Mouse (Mus musculus) left cerebral cortex, adult 2 months (tissue): ENCODE data around the gene Rhbdl2. TPM values are rescaled to one million over a fixed set of nuclear protein-coding genes. Genes with fewer than 3 reads are reported as not detected.

ENCODE experiments used
- DNase-seq, 2 experiments: peaks; one replicate each; pipeline ENCODE4 v3.0.0; 2021 to 2022; ENCODE audit warnings: low spot score in 2 of 2, mixed read lengths in 1 of 2; ENCODE audit errors: extremely low spot score in 1 of 2
- H3K27ac ChIP-seq: fragments of 200-600 bp; 2 replicates; pipeline ENCODE4 v1.8.1; 2022
- H3K4me3 ChIP-seq: fragments of 200-600 bp; 2 replicates; pipeline ENCODE4 v1.8.1; 2022
- CTCF ChIP-seq: fragments of 200-600 bp; IDR thresholded peaks from 2 replicates; pipeline ENCODE4 v1.8.1; 2022; ENCODE audit warnings: antibody characterized with exemption, mild to moderate bottlenecking, moderate library complexity
- intact Hi-C: fragments of 180-260 bp; cut with DNase I; formaldehyde crosslinking; loops from one replicate; pipeline ENCODE4 v1.15.1; 2025
- long read RNA-seq, 2 experiments: library from polyadenylated mRNA; stranded (forward); transcript quantifications; one replicate each; pipeline ENCODE4 v2.0.0; 2021; ENCODE audit warnings: borderline mapping rate in 2 of 2
- total RNA-seq, 2 experiments: library from RNA; stranded (reverse); gene quantifications; 2 replicates each; pipeline ENCODE4 v1.2.3; 2021

The Rhbdl2 gene
- under 1 TPM; 0.61 to 0.72 TPM for total RNA-seq
- long read RNA-seq, experiment 1, partial matches to known transcripts: 1 of 2 reads
- long read RNA-seq, experiment 1, other reads (novel, unspliced or antisense): 1 of 2 reads
- long read RNA-seq, experiment 2: 0 reads

GRCm38 (mm10) chr4:123787191-123787985 lies at the start of gene Rhbdl2:
Gene Rhbdl2 (plus strand): TSS chr4:123787874.
- intact Hi-C loops: no loop called here
- no peak; the same call in 1 of the 2 replicates for TF ChIP-seq CTCF
- H3K4me3 ChIP-seq: no peak within 1 kb of the TSS
- no peak within 1 kb of the TSS for H3K27ac ChIP-seq
- DNase-seq: peak; percentile 34 to 47

GRCm38 (mm10) chr4:123738708-123739107 lies 49.0 kb upstream of the Rhbdl2 start:
- no peak overlapping the region for H3K27ac ChIP-seq
- TF ChIP-seq CTCF: no peak
- no peak for DNase-seq
- intact Hi-C loops: no loop called here
- H3K4me3 ChIP-seq: no peak overlapping the region

GRCm38 (mm10) chr4:123742891-123743290 lies 44.8 kb upstream of the Rhbdl2 start:
- Histone ChIP-seq H3K4me3 (no peak overlapping the region), H3K27ac (no peak overlapping the region)
- TF ChIP-seq CTCF: no peak
- DNase-seq: no peak
- intact Hi-C loops: no loop called here

DNA sequence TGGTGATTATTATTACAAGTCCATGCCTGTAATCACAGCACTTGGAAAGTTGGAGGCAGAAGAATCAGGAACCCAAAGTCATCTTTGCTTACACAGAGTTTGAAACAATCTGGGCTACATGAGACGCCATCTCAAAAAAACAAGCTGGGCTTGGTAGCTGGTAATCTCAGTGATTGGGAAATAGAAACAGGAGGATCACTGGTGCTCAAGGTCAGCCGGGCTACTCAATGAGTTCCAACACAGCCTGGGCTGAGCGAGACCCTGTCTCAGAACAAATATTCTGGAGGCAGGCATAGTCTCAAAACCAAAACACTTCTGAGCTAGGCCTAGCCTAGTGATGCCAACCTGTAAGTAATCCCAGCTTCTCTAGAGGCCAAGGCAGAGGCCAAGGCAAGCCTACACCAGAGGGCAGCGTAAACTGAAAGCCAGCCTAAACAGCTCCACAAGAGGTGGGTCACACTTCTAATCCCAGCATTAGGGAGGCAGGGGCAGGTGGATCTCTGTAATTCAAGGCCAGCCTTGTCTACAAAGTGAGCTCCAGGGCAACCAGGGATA lies 42.4 kb upstream of the Rhbdl2 start:
- TF ChIP-seq CTCF: no peak
- no peak for DNase-seq
- Histone ChIP-seq H3K27ac (no peak overlapping the region), H3K4me3 (no peak overlapping the region)
- intact Hi-C loops: loop anchor here (5.0 kb wide), 1 partner anchor 172 kb away; the partner anchor contains the start of genes 4930535I16Rik and Rragc

GRCm38 (mm10) chr4:123748726-123749415 lies 38.8 kb upstream of the Rhbdl2 start:
- no peak for DNase-seq
- TF ChIP-seq CTCF: no peak; the same call in 1 of the 2 replicates
- intact Hi-C loops: loop anchor here (2.0 to 5.0 kb wide), 2 partner anchors 150 to 168 kb away; partner anchors contain the start of genes 4930535I16Rik and Rragc
- Histone ChIP-seq H3K27ac (peak overlapping the region; percentile 94), H3K4me3 (peak overlapping the region; percentile 75)

DNA sequence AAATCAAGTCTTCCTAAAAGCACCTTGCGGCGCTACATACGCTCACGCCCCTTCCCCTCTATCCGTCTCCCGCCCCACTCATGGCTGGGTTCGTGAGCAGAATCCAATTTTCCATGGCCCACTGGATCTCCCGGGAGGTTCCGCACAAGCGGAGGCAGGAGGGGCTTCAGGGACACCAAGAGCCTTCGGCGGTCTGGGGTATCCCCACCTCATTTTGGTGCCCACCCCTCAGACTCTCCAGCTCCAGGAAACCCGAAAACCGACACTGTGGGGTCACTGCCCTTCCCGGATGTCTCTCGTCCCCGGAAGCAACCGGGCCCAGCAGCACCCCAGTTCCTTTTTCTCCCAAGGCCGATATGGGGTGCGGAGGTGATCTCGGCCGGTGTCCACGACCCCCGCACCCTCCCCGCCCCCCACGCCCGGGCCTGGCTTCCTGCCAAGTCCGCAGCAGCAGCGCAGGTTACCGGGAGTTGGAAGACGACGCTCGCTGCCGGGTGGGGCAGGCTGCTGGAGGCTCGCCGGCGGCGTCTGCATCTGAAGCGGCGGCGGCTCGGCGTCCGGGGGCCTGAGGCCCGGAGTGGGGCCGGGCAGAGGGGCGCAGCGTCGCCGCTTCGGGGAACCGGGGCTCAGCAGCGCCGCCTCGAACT lies 38.1 kb upstream of the Rhbdl2 start:
- intact Hi-C loops: loop anchor here (2.0 to 5.0 kb wide), 4 partner anchors 31 to 168 kb away; partner anchors contain the start of genes 4930535I16Rik, Ndufs5 and Rragc
- no peak for TF ChIP-seq CTCF
- Histone ChIP-seq H3K4me3 (peak overlapping the region; percentile 75), H3K27ac (peak overlapping the region; percentile 94)
- peak in 1 of 2 experiments; percentile 21 for DNase-seq

DNA sequence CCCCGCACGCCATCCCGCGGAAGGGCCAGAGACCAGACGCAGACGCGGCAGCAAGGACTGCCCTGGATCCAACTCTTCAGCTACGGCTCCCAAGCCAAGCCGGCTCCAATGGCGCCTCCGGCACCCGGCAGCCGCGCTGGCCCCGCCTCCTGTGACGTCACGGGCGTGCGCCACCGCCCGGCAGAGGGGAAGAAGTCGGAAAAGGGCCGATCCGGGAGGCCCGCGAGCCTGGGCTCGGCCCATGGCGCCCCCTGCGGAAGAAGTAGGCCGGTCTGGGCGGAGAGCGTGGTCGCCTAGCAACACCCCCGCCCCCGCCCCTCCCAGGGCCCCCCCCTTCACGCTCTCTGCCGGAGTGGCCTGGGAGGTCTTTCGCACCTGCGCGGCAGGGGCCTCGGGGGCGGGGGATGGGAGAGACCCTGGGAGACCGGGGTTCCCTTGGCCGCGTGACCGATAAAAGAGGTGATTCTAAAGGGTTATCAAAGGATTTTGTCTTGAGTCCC lies 37.5 kb upstream of the Rhbdl2 start, which contains the start of gene Akirin1:
Gene Akirin1, minus strand, starts transcription at position 194 of the 500 bp plus-strand sequence.
- H3K4me3 ChIP-seq: peak within 1 kb of the TSS; percentile 75
- H3K27ac ChIP-seq: peak within 1 kb of the TSS; percentile 94
- intact Hi-C loops: loop anchor here (2.0 to 5.0 kb wide), 2 partner anchors 31 to 42 kb away; partner anchors contain the start of gene Ndufs5
- peak; percentile 66 for TF ChIP-seq CTCF
- peak; percentile 99 for DNase-seq

- DNase-seq: no peak
- TF ChIP-seq CTCF: no peak
- intact Hi-C loops: loop anchor here (2.0 to 5.0 kb wide), 2 partner anchors 32 to 41 kb away; partner anchors contain the start of gene Ndufs5
- Histone ChIP-seq H3K4me3 (peak overlapping the region; percentile 75), H3K27ac (peak overlapping the region; percentile 94)
Observed at GRCm38 (mm10) chr4:123750707-123751312, 36.9 kb upstream of the Rhbdl2 start.

- no peak for DNase-seq
- Histone ChIP-seq H3K4me3 (no peak overlapping the region), H3K27ac (no peak overlapping the region)
- intact Hi-C loops: loop anchor here (2.0 kb wide), 1 partner anchor 140 kb away; no protein-coding TSS in a partner anchor
- TF ChIP-seq CTCF: peak; percentile 47
Observed at GRCm38 (mm10) chr4:123758306-123758705, 29.4 kb upstream of the Rhbdl2 start.

GRCm38 (mm10) chr4:123765071-123765470 lies 22.6 kb upstream of the Rhbdl2 start:
- intact Hi-C loops: no loop called here
- DNase-seq: no peak
- Histone ChIP-seq H3K27ac (no peak overlapping the region), H3K4me3 (no peak overlapping the region)
- no peak for TF ChIP-seq CTCF
